Mouse (Mus musculus) monocyte, adult 5-6 weeks (primary cell): ENCODE measurements at regions not wholly inside any gene's neighbourhood (a gene's known extent, or its start where the extent isn't known, plus 50 kb on each side); places are given as distances from the start of the nearest gene placed in this dataset.
"Not testable (repeated sequence)": the region's sequence is repeated elsewhere in the genome, so short reads cannot be mapped to it uniquely, and the experiment has no call there.

Experiments used
- ATAC-seq: fragments of 153-309, 156-312 bp; replicated peaks from 2 replicates; pipeline ENCODE4 v1.8.0; 2017; ENCODE audit warnings: mild to moderate bottlenecking; ENCODE audit not compliant: low TSS enrichment, insufficient number of reproducible peaks, severe bottlenecking, poor library complexity, low FRiP score

DNA sequence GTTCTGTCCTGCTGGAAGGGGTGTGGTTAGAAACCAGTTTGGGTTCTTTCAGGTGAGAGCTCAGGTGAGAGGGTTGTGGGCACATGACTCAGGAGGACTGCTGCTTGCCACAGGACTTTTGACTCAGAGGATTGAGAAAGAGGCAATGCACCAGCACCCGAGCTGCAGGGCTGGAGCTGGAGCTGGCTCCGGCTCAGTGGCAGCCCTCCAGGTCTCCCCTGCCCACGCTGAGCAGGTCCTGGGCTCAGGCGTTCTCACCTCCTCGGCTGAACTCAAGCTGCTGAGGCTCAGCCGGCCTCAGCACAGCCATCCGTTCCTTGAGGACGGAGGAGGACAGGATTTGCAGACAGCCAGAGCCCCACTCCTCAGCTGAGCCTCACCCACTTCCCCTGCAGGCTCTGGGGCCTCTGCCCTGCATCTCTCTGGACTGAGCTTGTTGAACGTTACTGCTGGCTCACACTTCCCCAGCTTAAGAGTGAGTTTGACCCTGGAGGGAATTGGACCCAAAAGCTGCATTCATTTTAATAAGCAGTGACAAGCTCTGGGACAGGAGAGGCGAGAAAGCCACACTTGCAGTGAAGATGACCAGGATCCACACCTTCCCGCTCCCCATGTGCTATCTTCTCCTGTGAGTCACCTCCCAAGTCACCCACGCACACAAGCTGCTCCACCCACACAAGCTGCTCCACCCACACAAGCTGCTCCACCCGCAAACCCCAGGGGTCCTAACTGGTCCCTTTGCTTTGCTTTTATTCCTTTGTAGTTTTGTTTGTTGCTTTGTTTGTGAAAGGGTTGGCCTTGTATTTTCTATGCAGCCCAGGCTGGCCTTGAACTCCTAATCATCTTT lies 981.0 kb downstream of the 4930447A16Rik start:
- no peak for ATAC-seq

DNA sequence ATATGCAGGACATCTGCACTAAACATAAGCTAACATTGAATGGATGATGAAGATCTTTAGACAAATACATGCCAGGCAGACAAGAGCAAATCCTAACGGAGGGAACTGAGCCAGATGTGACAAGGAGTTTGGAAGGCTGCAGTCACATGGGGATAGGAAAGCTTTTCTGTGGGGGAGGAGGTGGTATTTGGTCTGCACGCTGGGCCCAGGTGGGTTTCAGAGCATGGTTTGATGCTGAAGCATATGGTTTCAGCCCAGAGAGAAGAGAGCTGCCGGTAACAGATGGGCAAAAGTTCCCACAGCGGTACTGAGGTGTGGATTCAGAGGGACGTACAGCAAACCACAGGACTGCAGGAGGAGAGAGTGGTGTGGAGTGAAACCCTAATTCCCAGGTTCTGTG lies 982.1 kb downstream of the 4930447A16Rik start:
- ATAC-seq = no peak

DNA sequence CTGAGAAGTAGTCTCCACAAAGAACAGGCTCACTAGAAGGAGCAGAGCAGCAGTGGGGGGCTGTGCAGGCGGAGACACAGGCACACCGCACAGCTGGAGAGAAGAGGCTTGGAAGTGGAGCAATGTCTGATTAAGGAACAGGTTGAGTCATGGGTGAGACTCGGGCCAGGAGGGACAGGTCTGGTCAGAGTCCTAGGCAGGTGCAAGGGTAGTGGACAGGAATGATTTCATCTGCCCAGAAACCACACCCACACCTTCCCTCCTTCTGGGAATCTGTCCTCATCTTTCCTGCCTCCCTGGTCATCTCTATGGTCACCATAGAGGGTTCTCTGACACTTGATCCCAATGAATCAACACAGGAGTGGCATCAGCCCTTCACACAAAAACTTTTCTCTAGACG lies 983.8 kb downstream of the 4930447A16Rik start:
- ATAC-seq = no peak

DNA sequence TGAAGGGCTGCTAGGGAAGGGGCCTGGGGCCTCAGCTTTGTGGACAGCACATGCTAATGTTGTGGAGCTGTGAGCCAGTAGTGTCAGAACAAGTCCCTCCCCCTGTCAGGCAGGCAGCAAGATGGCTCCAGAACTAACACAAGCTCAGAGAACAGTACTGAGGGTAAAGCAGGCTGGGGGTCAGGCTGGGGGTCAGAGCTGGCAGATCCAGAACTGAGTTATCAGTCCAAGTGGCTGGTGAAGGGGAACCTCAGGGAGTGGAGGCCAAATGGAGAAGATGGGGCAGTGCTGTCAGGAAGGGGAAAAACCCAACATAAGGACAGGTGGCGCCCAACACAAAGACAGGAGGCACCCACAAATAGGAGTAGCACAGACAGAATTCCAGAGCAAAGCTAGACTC lies 985.1 kb downstream of the 4930447A16Rik start:
- no peak for ATAC-seq

DNA sequence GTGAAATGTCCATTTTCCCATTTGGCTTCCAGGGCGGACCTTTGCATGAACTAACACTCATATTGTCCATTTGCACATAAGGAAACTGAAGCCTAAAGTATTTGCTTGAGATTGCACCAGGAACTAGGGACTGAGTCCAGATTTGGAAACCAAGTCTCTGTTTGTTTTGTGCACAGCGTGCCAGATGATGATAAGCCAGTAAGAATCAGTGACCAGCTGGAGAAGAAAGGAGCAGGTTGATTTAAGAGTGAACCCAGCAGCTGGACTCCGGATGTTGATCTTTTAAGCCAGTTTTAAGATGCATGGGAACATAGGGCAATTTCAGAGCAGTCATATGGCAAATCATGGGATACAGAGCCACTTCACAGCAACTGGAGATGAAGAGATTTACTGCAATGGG lies 987.1 kb downstream of the 4930447A16Rik start:
- no peak for ATAC-seq

DNA sequence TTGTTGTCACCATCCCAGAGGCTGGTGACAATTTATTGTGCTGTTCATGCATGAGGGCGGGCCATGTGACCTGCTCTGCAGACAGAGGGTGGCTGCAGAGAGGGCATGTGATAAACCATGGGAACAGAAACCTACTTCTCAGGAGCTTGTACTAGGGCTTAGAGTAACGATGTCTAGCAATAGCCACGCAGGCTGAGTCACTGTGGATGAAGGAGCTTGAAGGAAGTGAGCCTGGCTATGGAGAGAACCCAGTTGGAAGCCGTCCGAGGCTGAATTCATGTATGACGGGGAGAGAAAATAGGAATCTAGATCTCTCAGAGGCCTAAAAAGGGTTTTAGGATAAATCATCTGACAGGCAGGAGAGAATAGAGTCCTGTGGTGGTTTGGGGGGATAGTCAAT lies 988.0 kb downstream of the 4930447A16Rik start:
- no peak for ATAC-seq

DNA sequence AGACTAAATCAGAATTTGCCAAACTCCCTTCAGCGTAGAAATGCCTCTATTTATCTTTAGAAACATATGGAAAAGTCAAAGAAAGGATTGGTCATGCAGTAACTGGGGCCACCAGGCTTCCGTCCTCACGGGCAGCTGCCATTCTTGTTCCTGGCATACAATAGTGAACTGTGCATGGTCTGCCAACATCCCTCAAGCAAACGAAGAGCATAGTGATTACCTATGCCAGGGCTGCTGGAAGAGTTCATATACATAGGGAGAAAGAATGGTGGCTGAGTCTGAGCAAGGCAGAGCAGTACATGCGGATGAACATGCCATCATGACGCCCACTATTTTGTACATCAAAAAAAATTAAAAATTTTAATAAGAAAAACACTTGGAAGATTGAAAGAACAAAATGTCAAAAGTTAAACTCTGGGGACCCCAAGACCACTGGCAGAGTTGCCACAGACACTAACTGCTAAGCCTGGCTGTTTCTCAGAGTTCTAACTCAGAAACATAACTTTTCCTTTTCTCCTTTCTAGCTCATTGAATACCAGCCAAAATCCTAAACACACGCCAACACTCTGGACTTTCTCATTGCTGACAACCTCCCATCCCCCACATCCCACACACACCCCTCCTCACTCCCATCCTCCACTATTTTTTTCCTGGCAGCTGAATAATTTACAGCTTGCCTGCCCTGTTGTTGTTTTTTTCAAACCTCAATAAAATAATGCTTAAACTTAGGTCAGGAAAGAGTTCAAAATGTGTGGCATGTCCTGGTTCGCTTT lies 989.1 kb downstream of the 4930447A16Rik start:
- no peak for ATAC-seq

DNA sequence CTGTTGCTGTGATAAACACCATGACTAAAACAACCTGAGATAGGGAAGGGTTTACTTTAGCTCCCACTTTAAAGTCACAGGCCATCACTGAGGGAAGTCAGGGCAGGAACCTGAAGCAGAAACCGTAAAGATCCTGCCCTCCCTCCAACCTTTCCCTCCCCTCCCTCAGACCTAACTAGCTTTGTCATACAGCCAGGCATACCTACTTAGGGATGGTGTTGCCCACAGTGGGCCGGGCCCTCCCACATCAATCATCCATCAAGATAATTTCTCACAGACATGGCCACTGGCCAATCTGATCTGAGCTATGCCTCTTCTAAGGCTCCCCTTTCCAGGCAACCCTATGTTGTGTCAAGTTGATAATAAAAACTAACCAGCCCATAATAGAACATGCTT lies 989.7 kb downstream of the 4930447A16Rik start:
- no peak for ATAC-seq

DNA sequence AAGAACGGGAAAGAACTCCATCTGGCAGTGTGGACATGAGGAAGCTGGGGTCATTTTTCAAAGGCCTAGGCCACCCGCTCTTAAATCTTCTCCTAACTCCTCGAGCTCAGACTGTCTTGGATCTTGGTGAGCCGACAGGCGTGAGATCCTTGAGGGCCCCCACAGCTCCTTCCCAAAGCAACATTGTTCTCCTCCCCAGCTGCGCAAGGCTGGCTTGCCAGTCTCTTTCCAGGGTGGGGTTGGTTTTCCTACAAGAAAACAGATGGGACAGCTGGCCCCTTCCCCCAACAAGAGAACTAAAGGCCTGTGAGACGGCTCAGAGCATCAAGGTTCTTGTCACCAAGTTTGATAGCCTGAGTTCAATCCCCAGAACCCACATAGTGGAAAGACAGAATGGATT lies 994.3 kb downstream of the 4930447A16Rik start:
- no peak for ATAC-seq

DNA sequence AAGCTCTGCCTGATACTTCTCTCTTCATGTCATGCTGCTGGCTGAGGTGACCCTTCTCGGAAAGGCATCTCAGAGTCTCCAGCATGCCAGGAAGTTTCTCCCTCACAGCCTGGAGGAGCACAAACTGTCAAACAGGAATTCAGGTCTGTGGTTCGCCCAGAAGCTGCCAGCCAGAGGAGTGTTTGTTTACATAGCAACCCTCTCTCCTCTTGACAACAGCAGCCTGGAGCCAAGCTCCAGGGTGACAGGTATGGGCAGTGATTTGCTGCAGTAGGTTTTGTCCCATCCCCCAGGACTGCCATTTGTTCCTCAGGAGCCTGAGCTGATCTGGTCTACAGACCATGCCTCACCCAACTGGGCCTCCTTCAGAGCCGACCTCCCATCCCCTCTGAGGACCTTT lies 995.4 kb downstream of the 4930447A16Rik start:
- no peak for ATAC-seq

DNA sequence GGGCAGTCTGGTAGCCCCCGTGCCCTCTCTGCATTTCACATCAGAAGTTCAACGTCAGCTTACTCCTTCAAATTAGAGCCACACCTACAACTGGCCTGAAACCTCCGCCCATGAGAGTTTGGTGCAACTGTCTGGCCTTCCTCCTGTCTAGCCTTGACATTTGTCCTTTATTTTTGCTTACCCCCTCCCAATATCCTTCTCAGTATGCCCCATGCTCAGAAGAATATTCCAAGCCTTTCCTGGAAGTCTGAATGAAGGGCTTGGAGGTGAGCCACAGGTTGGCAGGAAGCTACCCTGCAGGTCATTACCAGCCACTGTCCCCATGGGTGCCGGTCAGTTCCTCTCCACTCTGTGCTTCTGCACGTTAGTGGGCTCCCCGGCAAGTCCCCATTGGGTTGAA lies 997.4 kb downstream of the 4930447A16Rik start:
- ATAC-seq = no peak

DNA sequence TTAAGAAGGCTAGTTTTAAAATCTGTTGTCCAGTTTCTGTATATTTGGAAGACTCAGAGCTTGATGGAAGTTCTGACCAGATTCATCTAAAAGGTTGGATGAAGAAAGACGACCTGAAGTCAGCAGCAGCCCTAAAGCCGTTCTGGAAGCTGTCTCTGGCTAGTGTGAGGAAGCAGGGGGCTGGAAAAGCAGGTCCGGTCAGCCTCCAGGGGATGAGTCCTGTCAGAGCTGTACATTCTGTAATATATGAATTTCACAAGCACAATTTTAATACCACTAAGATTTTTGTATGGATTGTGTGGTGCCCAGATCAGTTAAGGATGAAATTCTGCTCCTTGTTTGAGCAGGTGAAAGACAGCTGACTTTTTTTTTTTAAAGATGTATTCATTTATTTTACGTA lies 1000.2 kb downstream of the 4930447A16Rik start:
- no peak for ATAC-seq

DNA sequence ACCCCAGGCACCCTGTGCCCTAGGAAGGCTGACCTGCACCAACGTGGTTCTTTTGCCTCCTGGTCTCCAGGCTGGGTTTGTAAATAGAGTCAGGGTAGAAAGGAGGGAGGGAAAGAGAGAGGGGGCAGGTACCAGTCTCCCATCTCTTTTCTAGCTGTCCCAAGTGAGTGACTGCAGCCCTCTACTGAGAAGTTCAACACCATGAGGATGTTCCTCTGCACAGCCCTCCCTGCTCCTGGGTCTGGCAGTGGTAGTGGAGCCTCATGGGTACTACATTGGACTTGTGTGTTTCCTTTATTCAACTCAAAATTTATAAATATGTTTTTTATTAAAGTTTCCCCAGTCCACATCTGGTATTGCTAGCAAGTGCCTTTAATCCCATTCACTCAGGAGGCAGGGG lies 1002.6 kb downstream of the 4930447A16Rik start:
- no peak for ATAC-seq

DNA sequence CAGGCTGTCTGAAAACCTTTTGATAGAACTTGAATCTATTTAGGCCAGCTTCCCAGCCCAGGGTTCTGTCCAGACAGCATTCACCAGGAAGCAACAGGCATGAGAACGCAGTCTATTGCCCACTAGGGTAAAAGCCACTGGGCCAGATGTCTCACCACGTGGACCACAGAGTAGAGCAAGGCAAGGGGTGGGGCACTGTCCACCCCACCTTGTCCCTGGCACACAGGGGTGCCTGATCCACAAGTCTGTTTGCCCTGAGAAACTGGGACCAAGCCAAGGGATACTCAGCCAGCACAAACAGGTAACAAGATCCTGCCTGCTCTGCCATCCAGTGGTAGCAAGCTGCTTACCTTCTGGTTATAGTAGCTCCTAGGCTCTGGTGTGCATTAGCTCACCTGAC lies 1006.3 kb downstream of the 4930447A16Rik start:
- ATAC-seq = no peak

DNA sequence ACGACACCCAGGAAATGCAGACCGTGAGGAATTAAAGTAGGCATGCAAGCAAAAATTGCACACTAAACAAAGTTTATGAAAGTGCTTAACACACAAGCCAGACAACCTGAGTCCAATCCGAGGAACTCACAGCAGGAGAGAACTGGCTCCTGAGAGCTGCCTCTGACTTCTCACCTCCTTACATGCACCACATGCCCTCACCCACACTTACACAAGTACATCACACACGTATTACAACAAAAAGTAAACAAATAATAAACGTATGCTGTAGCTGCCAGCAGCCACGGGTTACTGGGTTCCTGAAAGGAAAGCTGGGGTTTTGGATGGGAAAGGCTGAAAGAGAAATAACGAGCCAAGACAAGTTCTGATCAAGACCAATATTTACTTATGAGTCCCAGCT lies 1008.0 kb downstream of the 4930447A16Rik start:
- no peak for ATAC-seq

DNA sequence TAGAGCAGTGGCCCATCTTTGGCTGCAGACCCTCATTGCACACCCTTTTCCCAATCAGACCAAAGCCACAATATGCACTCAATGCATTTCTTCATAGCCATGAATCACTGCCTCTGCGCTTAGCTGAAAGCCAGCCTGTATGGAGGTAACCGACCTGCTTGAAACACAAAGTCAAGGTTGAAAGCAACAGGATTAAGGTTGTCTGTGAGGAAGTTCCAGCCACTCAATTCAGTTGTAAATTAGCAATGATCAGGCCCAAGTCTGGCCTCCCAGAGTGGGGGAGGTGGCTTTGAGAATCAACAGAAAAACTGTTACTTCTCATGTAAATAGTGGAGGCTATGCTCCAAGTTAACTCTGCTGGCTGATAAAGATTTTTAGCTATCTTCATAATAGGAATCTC lies 1008.9 kb downstream of the 4930447A16Rik start:
- not testable (repeated sequence) for ATAC-seq
